Mouse (Mus musculus) cerebellum, adult 9-11 months (tissue): ENCODE results near the gene Rbm34.
A peak's percentile ranks its signal among the peaks of the same experiment; 100 is the strongest.
"Not testable (repeated sequence)": the region's sequence is repeated elsewhere in the genome, so short reads cannot be mapped to it uniquely, and the experiment has no call there.

Source experiments
- DNase-seq: peaks from one replicate; pipeline ENCODE4 v3.0.0; 2022

Gene Rbm34

GRCm38 (mm10) chr8:126917179-126917905 is 53.5 kb downstream of the Rbm34 start:
- DNase-seq = no peak

GRCm38 (mm10) chr8:126916611-126917010 is 54.3 kb downstream of the Rbm34 start:
- no peak for DNase-seq

GRCm38 (mm10) chr8:126914609-126915375 is 56.1 kb downstream of the Rbm34 start:
- DNase-seq = no peak

- not testable (repeated sequence) for DNase-seq
Measured at GRCm38 (mm10) chr8:126914107-126914490, 56.8 kb downstream of the Rbm34 start.

GRCm38 (mm10) chr8:126913241-126914106 is 57.4 kb downstream of the Rbm34 start:
- DNase-seq = peak; percentile 68

- no peak for DNase-seq
Measured at GRCm38 (mm10) chr8:126909371-126909802, 61.5 kb downstream of the Rbm34 start.

- DNase-seq = no peak
Measured at GRCm38 (mm10) chr8:126908805-126909204, 62.1 kb downstream of the Rbm34 start.

GRCm38 (mm10) chr8:126907968-126908367 is 62.9 kb downstream of the Rbm34 start:
- DNase-seq = no peak

GRCm38 (mm10) chr8:126907374-126907773 is 63.5 kb downstream of the Rbm34 start:
- DNase-seq = no peak

GRCm38 (mm10) chr8:126905387-126905786 is 65.5 kb downstream of the Rbm34 start:
- DNase-seq = no peak

- DNase-seq = no peak
Measured at GRCm38 (mm10) chr8:126903927-126904326, 66.9 kb downstream of the Rbm34 start.

- no peak for DNase-seq
Measured at GRCm38 (mm10) chr8:126903224-126903895, 67.5 kb downstream of the Rbm34 start.

GRCm38 (mm10) chr8:126901612-126902011 is 69.3 kb downstream of the Rbm34 start:
- no peak for DNase-seq

GRCm38 (mm10) chr8:126901049-126901448 is 69.8 kb downstream of the Rbm34 start:
- DNase-seq = no peak
